Mouse (Mus musculus): ENCODE results near the gene Med25.

DNA sequence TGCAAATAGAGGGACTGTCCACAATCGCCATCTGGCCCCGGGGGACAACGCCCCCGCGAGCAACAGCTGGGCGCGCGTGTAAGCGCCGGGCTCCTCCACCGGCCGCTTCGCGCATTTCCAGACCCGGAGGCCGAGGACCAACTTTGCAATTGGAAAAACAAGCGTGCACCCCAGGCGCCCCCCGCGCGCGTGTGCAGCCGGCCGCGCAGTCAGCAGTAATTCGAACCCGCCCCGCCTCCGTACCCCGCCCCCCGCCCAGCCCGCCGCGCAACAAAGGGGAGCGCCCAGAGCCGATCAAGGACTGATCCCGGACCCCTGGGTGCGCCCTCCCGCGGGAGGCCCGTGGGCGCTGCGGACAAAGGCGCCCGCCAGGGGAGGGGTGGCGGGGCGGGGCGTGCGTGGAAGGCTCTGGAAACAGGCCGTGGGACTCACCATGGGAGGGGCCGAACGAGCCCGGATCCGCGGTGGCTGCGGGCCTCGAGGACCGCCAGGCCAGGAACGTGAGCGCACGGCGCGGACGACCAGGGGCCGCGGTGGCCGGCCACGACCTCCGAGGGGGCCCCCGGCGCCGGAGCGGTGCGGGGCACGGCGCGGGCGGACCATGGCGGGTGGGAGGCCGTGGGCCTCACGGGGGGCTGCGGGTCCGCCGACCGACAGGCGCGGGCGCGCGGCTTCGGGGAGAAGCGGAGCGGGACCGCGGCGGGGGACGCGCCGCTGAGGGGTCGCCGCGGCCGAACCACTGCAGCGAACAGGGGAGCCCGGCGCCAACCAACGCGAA lies 23.4 kb downstream of the Med25 start:
- TF ChIP-seq CTCF (IDR thresholded peaks at IDR 0.05; ENCODE audit: extremely low read depth, insufficient read length, insufficient replicate concordance, low read depth, low read length) (no peak), POLR2A (IDR thresholded peaks at IDR 0.05; ENCODE audit: low read depth, low read length) (no peak)

Measured in small intestine, adult 2 months (tissue).